Mouse (Mus musculus) embryonic facial prominence, embryonic 10.5 days (tissue): Measurements from ENCODE around the gene Fam160a1. TPM values are rescaled to one million over a fixed set of nuclear protein-coding genes. Genes with fewer than 3 reads are reported as not detected.

ENCODE experiments used
- DNase-seq: peaks from one replicate; pipeline ENCODE4 v3.0.0-alpha.2; 2017; ENCODE audit warnings: low spot score
- H3K27ac ChIP-seq: fragments of 300-500 bp; sonication (generic); replicated peaks from 2 replicates; pipeline ENCODE4 v1.5.1; 2016; ENCODE audit warnings: mild to moderate bottlenecking
- H3K27me3 ChIP-seq: fragments of 300-500 bp; sonication (generic); replicated peaks from 2 replicates; pipeline ENCODE4 v1.6.1; 2016; ENCODE audit warnings: low read depth, mild to moderate bottlenecking; ENCODE audit not compliant: poor library complexity, severe bottlenecking
- H3K36me3 ChIP-seq: fragments of 300-500 bp; sonication (generic); replicated peaks from 2 replicates; pipeline ENCODE4 v1.6.1; 2016; ENCODE audit warnings: mild to moderate bottlenecking, moderate library complexity
- H3K4me1 ChIP-seq: fragments of 300-500 bp; sonication (generic); 2 replicates; pipeline ENCODE4 v1.6.1; 2016
- H3K4me3 ChIP-seq: fragments of 300-500 bp; sonication (generic); 2 replicates; pipeline ENCODE4 v1.5.1; 2016; ENCODE audit warnings: mild to moderate bottlenecking, moderate library complexity
- H3K9me3 ChIP-seq: fragments of 300-500 bp; sonication (generic); 2 replicates; pipeline ENCODE4 v1.6.1; 2016; ENCODE audit warnings: mild to moderate bottlenecking
- WGBS: fragments of 180-500 bp; shearing (Covaris S2); methylation state at CpG from one replicate; pipeline ENCODE4 v1.1.7; 2016; 5-methylcytosine and 5-hydroxymethylcytosine counted together
- polyA plus RNA-seq: library from polyadenylated mRNA; unstranded; fragments of >200 nt; fragmentation: Nextera tagmentation; extraction: Ambion mirVana; gene quantifications from 2 replicates; pipeline ENCODE4 v1.2.1, GENCODE M21; 2016

Gene Fam160a1
- polyA plus RNA-seq, 1 experiment from 2014 or later = 1.7 TPM

GRCm38 (mm10) chr3:85845341-85845740 lies 28.2 kb upstream of the Fam160a1 start:
- no peaks in the 10 kb centered on the region for H3K27me3 ChIP-seq
- no peak overlapping the region for H3K27ac ChIP-seq
- no peaks in the 10 kb centered on the region for H3K9me3 ChIP-seq
- H3K4me1 ChIP-seq = peaks cover 15% of the 10 kb centered on the region
- 85% methylated on average over 6 of the region's 6 CpGs for whole genome bisulfite sequencing
- DNase-seq = no peak
- H3K4me3 ChIP-seq = no peak overlapping the region
- H3K36me3 ChIP-seq = no peaks in the 10 kb centered on the region

GRCm38 (mm10) chr3:85842881-85843218 lies 25.8 kb upstream of the Fam160a1 start:
- H3K9me3 ChIP-seq = no peaks in the 10 kb centered on the region
- no peaks in the 10 kb centered on the region for H3K27me3 ChIP-seq
- no peak overlapping the region for H3K4me3 ChIP-seq
- DNase-seq = no peak
- no peaks in the 10 kb centered on the region for H3K36me3 ChIP-seq
- no peak overlapping the region for H3K27ac ChIP-seq
- H3K4me1 ChIP-seq = peaks cover 15% of the 10 kb centered on the region

DNA sequence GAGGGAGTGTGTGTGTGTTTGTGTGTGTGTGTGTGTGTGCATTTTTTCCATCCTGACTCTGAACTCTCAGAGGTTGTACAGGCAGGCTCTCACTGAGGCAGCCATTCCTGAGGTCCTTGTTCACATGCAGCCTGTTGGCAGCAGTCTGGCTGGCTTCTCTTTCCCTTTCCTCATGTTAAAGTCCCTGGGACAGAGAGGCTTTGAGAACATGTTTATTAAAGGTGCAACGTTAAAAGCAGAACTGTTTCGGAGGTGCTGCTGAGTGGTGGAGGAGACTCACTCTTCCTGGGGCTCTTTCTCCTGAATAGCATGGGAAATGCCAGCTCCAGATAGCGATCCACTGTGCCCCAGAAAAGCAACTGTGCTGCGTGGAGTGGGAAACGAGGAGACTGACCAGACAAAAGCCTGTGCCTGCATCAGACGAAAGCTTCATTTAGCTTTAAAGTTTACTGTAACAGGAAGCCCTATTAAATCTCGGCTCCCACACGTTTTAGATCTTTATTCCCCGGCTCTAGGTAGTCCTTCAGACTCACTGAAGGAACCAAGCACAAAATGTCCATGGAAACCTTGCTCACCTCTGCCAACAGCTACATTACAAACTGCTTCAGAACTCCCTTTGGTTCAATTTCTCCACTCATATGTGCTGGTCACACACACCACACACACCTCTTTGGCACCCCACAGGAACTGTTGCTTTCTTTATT lies 25.2 kb upstream of the Fam160a1 start:
- 56% methylated on average over 9 of the region's 9 CpGs for WGBS
- H3K4me1 ChIP-seq = peaks cover 15% of the 10 kb centered on the region
- H3K4me3 ChIP-seq = no peak overlapping the region
- peak overlapping the region; percentile 62 for H3K27ac ChIP-seq
- no peaks in the 10 kb centered on the region for H3K27me3 ChIP-seq
- no peak for DNase-seq
- no peaks in the 10 kb centered on the region for H3K9me3 ChIP-seq
- H3K36me3 ChIP-seq = no peaks in the 10 kb centered on the region

GRCm38 (mm10) chr3:85841454-85842176 lies 24.5 kb upstream of the Fam160a1 start:
- Histone ChIP-seq H3K4me3 (no peak overlapping the region), H3K27ac (peak overlapping the region; percentile 62), H3K27me3 (no peaks in the 10 kb centered on the region), H3K4me1 (peaks cover 15% of the 10 kb centered on the region), H3K9me3 (no peaks in the 10 kb centered on the region), H3K36me3 (no peaks in the 10 kb centered on the region)
- peak; percentile 14 for DNase-seq
- WGBS = 36% methylated on average over 2 of the region's 2 CpGs

DNA sequence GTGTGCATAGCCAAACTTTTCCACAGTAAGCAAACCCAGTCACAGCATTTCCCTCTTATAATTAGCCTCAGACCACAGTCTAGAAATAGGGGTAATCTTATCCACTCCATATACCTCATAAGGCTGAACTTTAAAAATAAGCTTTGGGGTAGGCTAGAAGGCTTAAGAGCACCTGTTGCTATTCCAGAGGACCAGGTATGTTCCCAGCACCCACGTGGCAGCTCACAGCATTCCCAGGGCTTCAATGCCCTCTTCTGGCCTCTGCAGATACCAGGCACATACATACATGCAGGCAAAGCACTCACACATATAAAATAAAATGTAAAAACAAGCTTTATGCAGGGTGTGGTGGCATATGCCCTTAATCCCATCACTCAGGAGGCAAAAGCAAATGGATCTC lies 16.5 kb upstream of the Fam160a1 start:
- 80% methylated on average over 1 of the region's 1 CpGs for WGBS

GRCm38 (mm10) chr3:85832490-85833155 lies 15.5 kb upstream of the Fam160a1 start:
- Histone ChIP-seq H3K36me3 (no peaks in the 10 kb centered on the region), H3K27me3 (no peaks in the 10 kb centered on the region), H3K9me3 (no peaks in the 10 kb centered on the region), H3K4me1 (peaks cover 7% of the 10 kb centered on the region; the same call in 1 of the 2 replicates), H3K4me3 (no peak overlapping the region), H3K27ac (no peak overlapping the region)
- 81% methylated on average over 10 of the region's 10 CpGs for WGBS
- no peak for DNase-seq

More for the DNA sequence above, 16.5 kb upstream of the Fam160a1 start:
- Histone ChIP-seq H3K4me1 (peaks cover 7% of the 10 kb centered on the region; the same call in 1 of the 2 replicates), H3K27me3 (no peaks in the 10 kb centered on the region), H3K9me3 (no peaks in the 10 kb centered on the region), H3K4me3 (no peak overlapping the region), H3K27ac (no peak overlapping the region), H3K36me3 (no peaks in the 10 kb centered on the region)
- DNase-seq = no peak

- peaks cover 7% of the 10 kb centered on the region; the same call in 1 of the 2 replicates for H3K4me1 ChIP-seq
- no peak for DNase-seq
- H3K27ac ChIP-seq = no peak overlapping the region
- H3K4me3 ChIP-seq = no peak overlapping the region
- 76% methylated on average over 1 of the region's 1 CpGs for WGBS
- H3K27me3 ChIP-seq = no peaks in the 10 kb centered on the region
- no peaks in the 10 kb centered on the region for H3K9me3 ChIP-seq
- no peaks in the 10 kb centered on the region for H3K36me3 ChIP-seq
These were observed 14.7 kb upstream of the Fam160a1 start for GRCm38 (mm10) chr3:85831785-85832184.

DNA sequence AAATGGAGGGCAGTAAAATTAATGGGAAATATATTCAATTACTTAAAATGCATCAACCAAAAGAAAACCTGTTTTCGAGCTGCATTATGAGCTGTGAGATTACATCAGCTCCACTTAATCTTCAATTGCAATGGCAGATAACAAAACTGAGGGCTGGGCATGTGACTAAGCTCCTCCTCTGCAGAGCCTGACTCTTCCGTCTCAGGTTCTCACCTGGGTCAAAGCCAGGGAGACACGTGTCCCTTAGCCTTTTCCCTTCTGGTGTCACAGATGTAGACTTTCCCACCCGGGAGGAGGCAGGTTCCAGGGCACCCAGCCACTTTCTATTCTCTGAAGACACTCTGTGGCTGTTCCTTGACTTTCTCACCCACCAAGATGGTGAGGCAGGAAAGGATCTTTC lies 12.0 kb upstream of the Fam160a1 start:
- Histone ChIP-seq H3K27ac (no peak overlapping the region), H3K4me3 (no peak overlapping the region), H3K36me3 (no peaks in the 10 kb centered on the region), H3K4me1 (peaks cover 7% of the 10 kb centered on the region; the same call in 1 of the 2 replicates), H3K9me3 (no peaks in the 10 kb centered on the region), H3K27me3 (no peaks in the 10 kb centered on the region)
- DNase-seq = no peak
- WGBS = 69% methylated on average over 4 of the region's 4 CpGs

DNA sequence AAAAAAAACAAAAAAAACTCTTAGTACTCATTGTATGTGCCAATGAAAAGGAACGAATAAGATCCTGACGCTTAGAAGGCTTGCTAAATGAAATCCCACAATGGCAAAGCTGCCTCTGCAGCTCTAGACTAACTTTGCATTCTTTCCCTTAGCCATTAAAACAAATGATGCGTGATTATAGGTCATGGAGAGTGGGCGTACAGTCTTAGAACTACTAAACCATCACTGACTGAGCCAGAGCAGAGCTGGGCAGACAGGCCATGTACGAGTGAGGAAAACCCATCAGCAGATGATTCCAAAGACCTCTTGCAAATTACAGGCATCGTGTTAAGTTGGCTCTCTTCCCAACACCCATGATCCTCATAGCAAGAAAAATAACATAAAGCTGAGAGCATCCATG lies 10.7 kb upstream of the Fam160a1 start:
- peaks cover 5% of the 10 kb centered on the region; the same call in 1 of the 2 replicates for H3K4me1 ChIP-seq
- H3K27ac ChIP-seq = no peak overlapping the region
- no peaks in the 10 kb centered on the region for H3K27me3 ChIP-seq
- WGBS = 83% methylated on average over 6 of the region's 6 CpGs
- H3K4me3 ChIP-seq = no peak overlapping the region
- H3K36me3 ChIP-seq = no peaks in the 10 kb centered on the region
- no peak for DNase-seq
- H3K9me3 ChIP-seq = no peaks in the 10 kb centered on the region

- Histone ChIP-seq H3K36me3 (no peaks in the 10 kb centered on the region), H3K4me3 (no peak overlapping the region), H3K4me1 (no peaks in the 10 kb centered on the region), H3K27me3 (no peaks in the 10 kb centered on the region), H3K9me3 (no peaks in the 10 kb centered on the region), H3K27ac (no peak overlapping the region)
- DNase-seq = no peak
- 82% methylated on average over 4 of the region's 4 CpGs for WGBS
These were observed 10.2 kb upstream of the Fam160a1 start for GRCm38 (mm10) chr3:85827283-85827682.

DNA sequence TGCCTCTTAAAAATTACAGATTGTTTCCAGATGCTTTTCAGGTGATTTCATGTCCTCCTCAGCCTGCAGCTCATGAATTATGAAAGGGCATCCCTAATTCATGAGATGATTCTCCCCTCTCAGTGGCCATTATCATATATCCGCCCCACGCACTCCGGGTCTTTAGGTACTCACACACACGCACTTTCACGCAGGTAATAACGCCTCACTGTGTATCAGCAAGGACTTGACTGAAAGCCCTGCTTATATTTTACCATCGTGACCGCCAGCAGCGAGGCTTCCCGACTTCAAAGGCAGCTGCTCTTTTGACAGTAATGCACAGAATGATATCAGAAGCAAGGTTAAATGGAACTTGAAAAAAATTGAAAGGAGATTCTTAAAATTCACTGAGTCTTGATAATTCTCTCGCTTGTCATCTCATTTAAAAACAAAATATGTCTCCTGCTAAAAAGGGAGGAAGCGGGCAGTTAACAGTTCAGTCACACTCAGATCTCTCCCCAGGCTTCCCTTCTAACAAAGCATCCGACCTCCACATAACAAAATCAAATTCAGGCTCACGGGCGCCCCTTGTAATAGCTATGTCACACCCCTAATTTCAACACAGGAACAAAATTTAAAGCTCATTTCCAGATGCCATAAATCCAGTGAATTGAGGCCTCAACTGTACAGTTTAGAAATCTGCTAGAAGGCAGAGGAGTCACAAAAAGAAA lies 3.9 kb upstream of the Fam160a1 start:
- no peak overlapping the region for H3K4me3 ChIP-seq

GRCm38 (mm10) chr3:85819319-85819718 lies 2.2 kb upstream of the Fam160a1 start:
- WGBS = 78% methylated on average over 3 of the region's 3 CpGs
- Histone ChIP-seq H3K27ac (no peak overlapping the region), H3K9me3 (no peaks in the 10 kb centered on the region), H3K36me3 (no peaks in the 10 kb centered on the region), H3K27me3 (no peaks in the 10 kb centered on the region), H3K4me3 (no peak overlapping the region), H3K4me1 (peaks cover 7% of the 10 kb centered on the region)
- no peak for DNase-seq

More for the DNA sequence above, 3.9 kb upstream of the Fam160a1 start:
- 84% methylated on average over 15 of the region's 15 CpGs for WGBS
- no peaks in the 10 kb centered on the region for H3K27me3 ChIP-seq
- H3K9me3 ChIP-seq = no peaks in the 10 kb centered on the region
- no peak for DNase-seq
- H3K36me3 ChIP-seq = no peaks in the 10 kb centered on the region
- H3K27ac ChIP-seq = no peak overlapping the region
- peaks cover 4% of the 10 kb centered on the region for H3K4me1 ChIP-seq
